Mouse (Mus musculus) spleen, adult 12 weeks (tissue): ENCODE measurements around the gene Pald1.
A peak's percentile ranks its signal among the peaks of the same experiment; 100 is the strongest.

Source experiments
- DNase-seq: peaks from one replicate; pipeline ENCODE4 v3.0.0; 2022; ENCODE audit warnings: low spot score

The Pald1 gene

GRCm38 (mm10) chr10:61327545-61327944 lies 55.8 kb downstream of the Pald1 start:
- DNase-seq = no peak

DNA sequence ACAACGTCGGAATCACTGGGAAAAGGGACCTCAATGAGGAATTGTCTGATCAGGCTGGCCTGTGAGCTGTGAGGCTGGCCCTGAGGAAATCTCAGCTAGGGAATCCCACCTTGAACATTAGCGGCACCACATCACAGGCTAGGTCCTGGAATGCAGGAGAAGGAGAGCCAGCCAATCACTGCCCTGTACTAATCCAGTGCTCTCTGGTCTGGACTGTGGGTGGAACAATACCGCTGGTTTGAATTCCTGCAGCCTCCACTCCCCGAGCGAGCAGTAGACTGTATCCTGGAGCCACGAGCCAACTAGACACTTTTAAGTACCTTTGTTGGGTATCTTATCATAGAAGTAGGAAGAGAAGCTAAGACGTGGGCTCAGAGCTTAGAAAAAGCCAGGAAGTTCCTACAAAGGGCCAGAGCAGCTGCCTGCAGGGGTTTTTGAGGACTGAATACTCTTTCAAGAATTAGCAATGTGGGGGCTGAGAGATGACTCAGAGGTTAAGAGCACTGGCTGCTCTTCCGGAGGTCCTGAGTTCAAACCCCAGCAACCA lies 57.5 kb downstream of the Pald1 start:
- DNase-seq = no peak

DNA sequence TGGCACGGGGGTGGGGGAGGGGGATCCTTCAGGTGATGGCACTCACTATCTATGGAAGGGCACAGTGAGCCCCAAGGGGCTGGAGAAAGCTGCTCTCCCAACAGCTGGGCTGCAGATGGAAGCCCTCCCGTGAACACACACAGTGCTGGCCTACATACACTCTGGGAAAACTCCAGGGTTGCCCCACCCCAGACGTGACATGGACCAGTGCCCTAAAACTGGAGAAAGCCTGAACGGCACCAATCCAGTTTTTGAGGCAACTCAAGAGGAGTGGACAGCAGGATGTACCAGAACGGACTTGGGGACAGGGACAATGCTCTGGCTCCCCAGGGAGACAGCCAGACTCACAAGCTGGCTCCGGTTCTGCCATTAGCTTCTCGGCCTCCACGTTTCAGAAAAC lies 58.6 kb downstream of the Pald1 start:
- DNase-seq = no peak

DNA sequence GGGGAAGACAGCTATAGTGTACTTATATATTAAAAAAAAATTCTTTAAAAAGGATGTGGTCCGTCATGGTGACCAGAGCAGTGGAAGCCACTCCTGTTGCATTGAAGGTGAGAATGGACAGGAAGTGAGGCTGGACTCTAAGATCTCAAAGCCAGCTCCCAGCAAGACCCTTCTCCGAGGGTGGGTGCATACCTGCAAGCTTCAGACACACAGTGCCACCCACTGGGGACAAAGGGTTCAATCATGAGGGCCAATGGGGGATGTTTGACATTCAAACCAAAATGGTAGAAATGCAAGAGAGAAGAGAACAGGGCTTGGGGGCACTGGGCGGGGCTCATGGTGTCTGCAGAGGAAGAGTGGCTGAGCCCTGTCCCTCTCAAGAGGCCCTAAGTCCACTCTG lies 64.8 kb downstream of the Pald1 start:
- DNase-seq = no peak

- DNase-seq = no peak
Observed at GRCm38 (mm10) chr10:61315324-61315880, 67.9 kb downstream of the Pald1 start.

GRCm38 (mm10) chr10:61313750-61314149 lies 69.6 kb downstream of the Pald1 start:
- DNase-seq = no peak

- DNase-seq = no peak
Observed at GRCm38 (mm10) chr10:61312754-61313153, 70.6 kb downstream of the Pald1 start.

GRCm38 (mm10) chr10:61312159-61312558 lies 71.2 kb downstream of the Pald1 start:
- DNase-seq = no peak

- DNase-seq = no peak
Observed at GRCm38 (mm10) chr10:61308706-61309320, 74.5 kb downstream of the Pald1 start.

GRCm38 (mm10) chr10:61305928-61306590 lies 77.3 kb downstream of the Pald1 start:
- DNase-seq = no peak

DNA sequence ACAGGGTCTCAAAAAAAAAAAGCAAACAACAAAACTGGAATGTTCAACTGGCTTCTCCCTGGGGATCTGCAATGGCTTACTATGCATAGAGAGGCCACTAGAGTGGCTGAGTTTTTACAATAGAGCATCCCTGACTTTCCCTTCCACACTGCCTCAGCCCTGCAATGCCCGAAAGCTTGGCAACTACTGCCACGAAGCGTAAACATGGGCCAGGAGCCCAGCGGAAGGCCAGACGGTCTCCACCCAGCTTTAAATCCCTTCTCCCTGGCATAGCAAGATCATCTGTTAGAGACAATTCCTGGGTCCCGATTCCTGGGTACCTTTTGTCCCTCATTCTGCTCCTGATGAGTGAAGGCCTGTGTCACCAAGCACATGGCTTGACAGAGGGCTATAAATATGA lies 79.3 kb downstream of the Pald1 start:
- DNase-seq = no peak

- DNase-seq = no peak
Observed at GRCm38 (mm10) chr10:61300996-61301395, 82.3 kb downstream of the Pald1 start.

DNA sequence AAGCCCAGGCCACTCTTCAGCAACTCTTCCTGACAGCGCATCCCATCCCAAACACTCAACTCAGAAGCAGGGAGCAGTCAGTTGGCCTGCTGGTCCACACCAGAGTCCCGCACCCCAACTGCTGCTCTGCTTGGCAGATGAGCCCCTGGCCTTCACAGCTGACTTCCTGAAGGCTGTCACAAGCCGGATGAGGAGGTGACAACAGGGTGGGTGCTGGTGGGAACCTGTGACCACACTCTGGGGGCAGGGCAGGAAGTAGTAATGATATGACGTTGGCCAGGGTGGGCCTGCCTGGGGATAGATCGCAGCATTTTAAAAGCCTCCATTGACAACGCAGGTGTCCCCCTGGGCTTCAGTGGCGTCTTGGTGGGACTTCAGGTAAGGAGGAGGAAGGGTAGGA lies 85.9 kb downstream of the Pald1 start, which contains the start of gene Prf1:
Gene Prf1 (plus strand): TSS at position 357 of the 400 bp plus-strand sequence.
- DNase-seq = peak; percentile 25

DNA sequence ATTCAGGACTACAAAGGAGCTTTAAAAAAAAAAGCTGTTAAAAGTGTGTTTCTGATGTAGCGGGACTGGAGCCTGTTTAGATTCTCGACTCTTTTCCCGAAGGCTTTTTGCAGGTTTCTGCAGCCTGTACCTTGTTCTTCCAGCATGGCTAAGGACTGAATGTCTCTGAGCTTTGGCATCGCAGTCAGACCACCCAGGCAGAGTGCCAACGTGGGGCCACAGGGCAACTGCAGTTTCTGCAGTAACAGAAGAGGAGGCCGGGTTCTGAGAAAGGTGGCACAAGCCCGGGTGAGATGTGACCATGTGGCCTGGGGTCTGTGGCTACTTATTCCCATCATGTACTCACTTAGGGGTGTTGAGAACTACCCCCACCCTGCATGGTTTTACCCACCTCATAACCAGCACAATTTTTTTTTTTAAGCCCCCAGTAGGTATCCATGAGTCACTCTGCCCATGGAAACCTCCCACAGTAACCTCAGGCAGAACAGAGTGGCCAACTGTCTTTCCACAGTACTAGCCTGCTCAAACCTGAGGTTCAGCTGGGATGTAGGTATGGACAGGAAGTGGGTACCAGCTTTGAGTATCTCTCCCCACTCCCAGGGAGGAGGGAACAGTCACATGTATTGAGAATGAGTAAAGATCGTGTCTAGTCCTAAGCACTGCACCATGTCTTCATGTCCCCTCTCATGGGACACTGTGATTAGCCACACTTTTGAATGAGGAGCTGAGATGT lies 86.5 kb downstream of the Pald1 start:
- no peak for DNase-seq

GRCm38 (mm10) chr10:61294242-61294641 lies 89.1 kb downstream of the Pald1 start:
- no peak for DNase-seq

DNA sequence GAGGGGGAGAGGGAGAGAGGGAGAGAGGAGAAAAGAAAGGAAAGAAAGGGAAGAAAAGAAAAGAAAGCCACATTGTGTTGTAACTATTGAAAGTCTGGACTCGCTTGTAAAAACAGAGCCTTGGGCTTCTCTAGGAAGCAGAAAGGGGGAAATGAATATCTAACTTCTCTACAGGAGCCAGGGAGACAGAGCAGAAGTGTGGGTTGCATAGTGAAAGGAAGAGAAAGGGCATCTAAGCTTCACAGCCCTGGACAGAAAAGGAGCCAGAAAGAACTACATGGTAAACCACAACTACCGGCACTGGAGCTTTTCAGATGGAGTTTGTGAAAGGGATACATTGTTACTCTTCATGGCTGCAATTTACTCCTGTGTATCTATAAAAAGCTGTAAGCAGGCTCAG lies 92.9 kb downstream of the Pald1 start:
- DNase-seq = no peak

DNA sequence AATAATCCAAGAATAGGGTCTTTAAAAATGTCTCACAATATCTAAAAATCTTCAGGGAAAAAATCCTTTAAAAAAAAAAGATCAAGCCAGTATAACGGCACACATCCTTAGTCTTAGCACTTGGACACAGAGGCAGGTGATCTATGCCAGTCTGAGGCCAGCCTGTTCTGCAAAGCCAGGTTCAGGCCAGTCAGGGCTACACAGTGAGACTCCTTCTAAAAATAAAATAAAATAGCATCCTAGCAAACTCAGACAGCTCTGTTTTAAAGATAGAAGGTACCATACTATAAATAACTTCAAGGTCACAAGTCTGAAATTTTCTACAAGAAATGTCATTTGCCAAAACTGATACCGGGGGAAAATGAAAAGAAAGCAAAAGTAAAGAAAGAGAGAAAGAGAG lies 93.3 kb downstream of the Pald1 start:
- DNase-seq = no peak

- no peak for DNase-seq
Observed at GRCm38 (mm10) chr10:61286246-61286645, 97.1 kb downstream of the Pald1 start.

DNA sequence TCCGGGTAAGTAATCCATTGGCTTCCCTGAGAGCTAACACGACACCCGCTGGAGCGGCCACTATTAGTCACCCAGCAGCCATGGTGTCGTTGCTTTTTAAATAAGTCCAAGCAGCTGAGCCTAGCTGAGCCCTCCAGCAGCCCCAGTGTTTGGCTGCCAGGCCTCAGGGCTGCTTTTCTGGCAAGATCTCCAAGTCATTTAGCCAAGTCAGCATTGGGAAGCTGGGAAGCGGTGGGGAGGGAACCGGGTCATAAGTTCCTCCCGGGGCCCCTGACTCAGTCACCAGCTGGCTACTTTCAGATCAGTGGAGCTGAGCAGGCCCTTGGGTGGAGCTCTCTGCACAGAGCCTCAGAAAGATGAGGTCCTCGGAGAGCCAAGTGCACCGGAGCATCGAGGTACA lies 98.1 kb downstream of the Pald1 start:
- no peak for DNase-seq

DNA sequence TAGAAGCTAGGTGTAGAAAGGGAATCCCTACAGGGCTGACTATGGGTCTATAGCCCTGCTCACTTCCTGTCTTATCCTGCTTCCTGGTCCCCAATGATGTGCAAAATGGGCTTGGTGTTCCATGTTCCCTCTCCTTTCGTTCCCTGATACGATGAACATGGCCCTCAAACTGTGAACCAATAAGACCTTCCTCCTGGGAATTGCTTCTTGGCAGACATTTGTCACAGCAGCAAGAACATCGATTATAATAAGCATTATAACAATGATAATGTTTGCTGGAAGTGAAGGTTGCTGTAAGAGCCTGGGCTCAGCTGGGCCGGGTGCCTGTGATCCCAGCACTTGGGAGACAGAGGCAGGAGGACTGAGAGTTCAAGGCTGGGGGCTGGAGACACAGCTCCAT lies 99.0 kb downstream of the Pald1 start:
- no peak for DNase-seq

DNA sequence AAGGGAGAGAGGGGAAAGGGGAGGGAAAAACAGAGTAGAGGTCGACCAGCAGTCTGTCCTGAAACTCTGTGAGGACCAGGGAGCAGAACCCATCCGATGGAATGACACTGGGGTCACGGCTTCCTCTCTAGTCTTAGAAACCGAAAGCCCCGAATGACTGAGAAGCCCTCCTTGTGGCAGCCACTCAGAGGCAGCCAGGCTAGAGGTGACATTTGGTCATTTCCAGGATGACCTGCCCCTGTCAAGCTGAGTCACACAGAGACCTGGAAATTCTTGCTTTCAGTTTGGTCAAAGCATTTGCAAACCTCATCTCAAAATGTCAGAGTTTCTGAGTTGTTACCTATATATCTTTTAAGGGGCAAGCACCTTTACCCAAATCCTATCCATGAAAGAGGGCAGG lies 102.2 kb downstream of the Pald1 start:
- DNase-seq = no peak

- DNase-seq = no peak
Observed at GRCm38 (mm10) chr10:61277918-61278674, 105.2 kb downstream of the Pald1 start.
